Mouse (Mus musculus): ENCODE data around the gene Ncdn. TPM values are rescaled to one million over a fixed set of nuclear protein-coding genes. Genes with fewer than 3 reads are reported as not detected.

Ncdn gene
- polyA plus RNA-seq, 1 experiment = 25.8 TPM

GRCm38 (mm10) chr4:126759435-126759834, 6.2 kb upstream of the Ncdn start:
- H3ac ChIP-seq (ENCODE audit: control insufficient read depth, insufficient read length) = no peak overlapping the region
- H3K4me3 ChIP-seq = no peak overlapping the region
- peaks cover 37% of the 10 kb centered on the region for H3K36me3 ChIP-seq (ENCODE audit: control insufficient read depth, insufficient read depth)
- no peaks in the 10 kb centered on the region for H3K27me3 ChIP-seq (ENCODE audit: control insufficient read depth, insufficient read depth, insufficient read length)
- H3K79me2 ChIP-seq (ENCODE audit: control insufficient read depth, insufficient read depth) = no peaks in the 10 kb centered on the region
- TF ChIP-seq MAX (IDR thresholded peaks at IDR 0.05; ENCODE audit: low read depth) (no peak), USF1 (IDR thresholded peaks at IDR 0.05; ENCODE audit: low read depth) (no peak), MYOG (IDR thresholded peaks at IDR 0.05; ENCODE audit: control insufficient read depth in 1 of 3, insufficient read depth in 1 of 3, insufficient read length in 2 of 3, low read depth in 2 of 3) (no peak), MYOD1 (IDR thresholded peaks at IDR 0.05; ENCODE audit: control insufficient read depth in 1 of 3, insufficient read length in 2 of 3, low read depth in 2 of 3) (no peak), TCF3 (IDR thresholded peaks at IDR 0.05; ENCODE audit: insufficient read length, low read depth) (no peak), POLR2AphosphoS2 (IDR thresholded peaks at IDR 0.05; ENCODE audit: insufficient read length, low read depth) (no peak), TCF12 (IDR thresholded peaks at IDR 0.05; ENCODE audit: insufficient read depth, poor library complexity, severe bottlenecking) (no peak), E2F4 (IDR thresholded peaks at IDR 0.05; ENCODE audit: insufficient read depth) (no peak), REST (IDR thresholded peaks at IDR 0.05; ENCODE audit: insufficient read depth, insufficient read length) (no peak), SRF (IDR thresholded peaks at IDR 0.05; ENCODE audit: control insufficient read depth, insufficient read length, low read depth) (no peak)
- H3K4me2 ChIP-seq (ENCODE audit: low read depth) = no peak overlapping the region

- no peak overlapping the region for H3K4me3 ChIP-seq
- no peak for TF ChIP-seq USF1 (IDR thresholded peaks at IDR 0.05; ENCODE audit: low read depth)
- TF ChIP-seq POLR2AphosphoS2 (IDR thresholded peaks at IDR 0.05; ENCODE audit: insufficient read length, low read depth) = no peak
- no peak overlapping the region for H3ac ChIP-seq (ENCODE audit: control insufficient read depth, insufficient read length)
- H3K79me2 ChIP-seq (ENCODE audit: control insufficient read depth, insufficient read depth) = no peaks in the 10 kb centered on the region
- no peak overlapping the region for H3K4me2 ChIP-seq (ENCODE audit: low read depth)
- H3K27me3 ChIP-seq (ENCODE audit: control insufficient read depth, insufficient read depth, insufficient read length) = no peaks in the 10 kb centered on the region
- H3K36me3 ChIP-seq (ENCODE audit: control insufficient read depth, insufficient read depth) = peaks cover 33% of the 10 kb centered on the region
Measured at GRCm38 (mm10) chr4:126758299-126758698, 5.1 kb upstream of the Ncdn start.

GRCm38 (mm10) chr4:126756766-126757165, 3.5 kb upstream of the Ncdn start:
- Histone ChIP-seq H3ac (ENCODE audit: control insufficient read depth, insufficient read length) (no peak overlapping the region), H3K27me3 (ENCODE audit: control insufficient read depth, insufficient read depth, insufficient read length) (no peaks in the 10 kb centered on the region), H3K36me3 (ENCODE audit: control insufficient read depth, insufficient read depth) (peaks cover 24% of the 10 kb centered on the region), H3K4me2 (ENCODE audit: low read depth) (no peak overlapping the region), H3K79me2 (ENCODE audit: control insufficient read depth, insufficient read depth) (peaks cover under 1% of the 10 kb centered on the region), H3K4me3 (no peak overlapping the region)
- no peak for TF ChIP-seq MYOG (IDR thresholded peaks at IDR 0.05; ENCODE audit: control insufficient read depth in 1 of 3, insufficient read depth in 1 of 3, insufficient read length in 2 of 3, low read depth in 2 of 3)
- TF ChIP-seq MAX (IDR thresholded peaks at IDR 0.05; ENCODE audit: low read depth) = no peak
- no peak for TF ChIP-seq TCF12 (IDR thresholded peaks at IDR 0.05; ENCODE audit: insufficient read depth, poor library complexity, severe bottlenecking)

- H3ac ChIP-seq (ENCODE audit: control insufficient read depth, insufficient read length) = no peak overlapping the region
- peaks cover 12% of the 10 kb centered on the region for H3K36me3 ChIP-seq (ENCODE audit: control insufficient read depth, insufficient read depth)
- TF ChIP-seq E2F4 (IDR thresholded peaks at IDR 0.05; ENCODE audit: insufficient read depth) (no peak), MAX (IDR thresholded peaks at IDR 0.05; ENCODE audit: low read depth) (no peak), USF1 (IDR thresholded peaks at IDR 0.05; ENCODE audit: low read depth) (no peak), CEBPB (IDR thresholded peaks at IDR 0.05; ENCODE audit: insufficient read depth, poor library complexity, severe bottlenecking) (no peak), MYOG (IDR thresholded peaks at IDR 0.05; ENCODE audit: control insufficient read depth in 1 of 3, insufficient read depth in 1 of 3, insufficient read length in 2 of 3, low read depth in 2 of 3) (no peak), TCF12 (IDR thresholded peaks at IDR 0.05; ENCODE audit: insufficient read depth, poor library complexity, severe bottlenecking) (no peak), MYOD1 (IDR thresholded peaks at IDR 0.05; ENCODE audit: control insufficient read depth in 1 of 3, insufficient read length in 2 of 3, low read depth in 2 of 3) (no peak), REST (IDR thresholded peaks at IDR 0.05; ENCODE audit: insufficient read depth, insufficient read length) (no peak), POLR2A (IDR thresholded peaks at IDR 0.05; ENCODE audit: insufficient read length, low read depth) (no peak), POLR2AphosphoS2 (IDR thresholded peaks at IDR 0.05; ENCODE audit: insufficient read length, low read depth) (no peak), TCF3 (IDR thresholded peaks at IDR 0.05; ENCODE audit: insufficient read length, low read depth) (no peak), SRF (IDR thresholded peaks at IDR 0.05; ENCODE audit: control insufficient read depth, insufficient read length, low read depth) (no peak)
- peak overlapping the region; percentile 95 for H3K4me2 ChIP-seq (ENCODE audit: low read depth)
- H3K79me2 ChIP-seq (ENCODE audit: control insufficient read depth, insufficient read depth) = peaks cover 4% of the 10 kb centered on the region
- H3K27me3 ChIP-seq (ENCODE audit: control insufficient read depth, insufficient read depth, insufficient read length) = no peaks in the 10 kb centered on the region
- peak overlapping the region; percentile 81 for H3K4me3 ChIP-seq
Measured at GRCm38 (mm10) chr4:126754736-126755374, 1.6 kb upstream of the Ncdn start.

GRCm38 (mm10) chr4:126754231-126754611, 983 bp upstream of the Ncdn start:
- H3K27me3 ChIP-seq (ENCODE audit: control insufficient read depth, insufficient read depth, insufficient read length) = no peaks in the 10 kb centered on the region
- H3K4me3 ChIP-seq = peak overlapping the region; percentile 81
- H3ac ChIP-seq (ENCODE audit: control insufficient read depth, insufficient read length) = peak overlapping the region; percentile 47
- TF ChIP-seq E2F4 (IDR thresholded peaks at IDR 0.05; ENCODE audit: insufficient read depth) (no peak), TCF12 (IDR thresholded peaks at IDR 0.05; ENCODE audit: insufficient read depth, poor library complexity, severe bottlenecking) (no peak), USF1 (IDR thresholded peaks at IDR 0.05; ENCODE audit: low read depth) (no peak), MAX (IDR thresholded peaks at IDR 0.05; ENCODE audit: low read depth) (no peak), MYOD1 (IDR thresholded peaks at IDR 0.05; ENCODE audit: control insufficient read depth in 1 of 3, insufficient read length in 2 of 3, low read depth in 2 of 3) (no peak), SRF (IDR thresholded peaks at IDR 0.05; ENCODE audit: control insufficient read depth, insufficient read length, low read depth) (no peak), POLR2AphosphoS2 (IDR thresholded peaks at IDR 0.05; ENCODE audit: insufficient read length, low read depth) (no peak), POLR2A (IDR thresholded peaks at IDR 0.05; ENCODE audit: insufficient read length, low read depth) (no peak), MYOG (IDR thresholded peaks at IDR 0.05; ENCODE audit: control insufficient read depth in 1 of 3, insufficient read depth in 1 of 3, insufficient read length in 2 of 3, low read depth in 2 of 3) (no peak), REST (IDR thresholded peaks at IDR 0.05; ENCODE audit: insufficient read depth, insufficient read length) (no peak), TCF3 (IDR thresholded peaks at IDR 0.05; ENCODE audit: insufficient read length, low read depth) (no peak), CEBPB (IDR thresholded peaks at IDR 0.05; ENCODE audit: insufficient read depth, poor library complexity, severe bottlenecking) (no peak)
- H3K4me2 ChIP-seq (ENCODE audit: low read depth) = peak overlapping the region; percentile 95
- peaks cover 4% of the 10 kb centered on the region for H3K79me2 ChIP-seq (ENCODE audit: control insufficient read depth, insufficient read depth)
- peaks cover 6% of the 10 kb centered on the region for H3K36me3 ChIP-seq (ENCODE audit: control insufficient read depth, insufficient read depth)
